Mouse (Mus musculus) heart, postnatal 0 days (tissue): Measurements from ENCODE around the gene Mfsd7a.

Experiments used
- CTCF ChIP-seq: IDR thresholded peaks from 2 replicates; pipeline ENCODE4 v1.5.1; 2016; ENCODE audit warnings: antibody characterized with exemption, control low read depth, low read depth
- EP300 ChIP-seq: IDR thresholded peaks from 2 replicates; pipeline ENCODE4 v1.6.1; 2016; ENCODE audit warnings: antibody characterized with exemption, low read depth

GRCm38 (mm10) chr5:108403453-108403852 is 45.2 kb downstream of the Mfsd7a start:
- TF ChIP-seq CTCF (no peak), EP300 (no peak)
